Mouse (Mus musculus): ENCODE results near the gene Eif4a1.
"Not testable (repeated sequence)": the region's sequence is repeated elsewhere in the genome, so short reads cannot be mapped to it uniquely, and the experiment has no call there.

Gene Eif4a1

GRCm38 (mm10) chr11:69633128-69633866, 38.9 kb downstream of the Eif4a1 start:
- peak; percentile 65 for DNase-seq (ENCODE audit: low spot score)

GRCm38 (mm10) chr11:69632284-69633089, 39.7 kb downstream of the Eif4a1 start, which contains the start of gene Fxr2:
Gene Fxr2 (plus strand): TSS chr11:69632990.
- peak; percentile 100 for DNase-seq (ENCODE audit: low spot score)

- no peak for DNase-seq (ENCODE audit: low spot score)
These were observed 42.4 kb downstream of the Eif4a1 start for GRCm38 (mm10) chr11:69629802-69630201.

GRCm38 (mm10) chr11:69628286-69628685, 43.9 kb downstream of the Eif4a1 start:
- DNase-seq (ENCODE audit: low spot score): peak; percentile 78

GRCm38 (mm10) chr11:69624339-69624738, 47.9 kb downstream of the Eif4a1 start:
- DNase-seq (ENCODE audit: low spot score): not testable (repeated sequence)

- DNase-seq (ENCODE audit: low spot score): no peak
These were observed 49.2 kb downstream of the Eif4a1 start for GRCm38 (mm10) chr11:69623006-69623405.

- DNase-seq (ENCODE audit: low spot score): no peak
These were observed 49.8 kb downstream of the Eif4a1 start for GRCm38 (mm10) chr11:69622406-69622805.

GRCm38 (mm10) chr11:69621571-69622268, 50.5 kb downstream of the Eif4a1 start, which contains the start of gene Sat2:
Gene Sat2 (plus strand): TSS chr11:69622024.
- DNase-seq (ENCODE audit: low spot score): peak; percentile 43

- no peak for DNase-seq (ENCODE audit: low spot score)
These were observed 51.7 kb downstream of the Eif4a1 start for GRCm38 (mm10) chr11:69620394-69621081.

- no peak for DNase-seq (ENCODE audit: low spot score)
These were observed 54.4 kb downstream of the Eif4a1 start, which contains the start of gene Shbg for GRCm38 (mm10) chr11:69617805-69618204. Gene Shbg (minus strand): TSS chr11:69617905.
